Mouse (Mus musculus) thymus, adult 2 months (tissue): ENCODE measurements around the gene Pagr1b.

Experiments
- CTCF ChIP-seq: fragments of 200-500 bp; IDR thresholded peaks from 2 replicates; pipeline ENCODE4 v1.5.1; 2012; ENCODE audit warnings: mild to moderate bottlenecking, control low read depth, low read length, moderate library complexity, borderline replicate concordance; ENCODE audit not compliant: control insufficient read depth, poor library complexity, insufficient read depth; ENCODE audit errors: extremely low read depth
- POLR2A ChIP-seq: fragments of 200-500 bp; IDR thresholded peaks from 2 replicates; pipeline ENCODE4 v1.6.1; 2012; ENCODE audit warnings: mild to moderate bottlenecking, low read length, control low read depth, moderate library complexity; ENCODE audit not compliant: control insufficient read depth, poor library complexity, insufficient read depth; ENCODE audit errors: extremely low read depth

GRCm38 (mm10) chr7:127022528-127023271 is 6.4 kb upstream of the Pagr1b start:
- TF ChIP-seq POLR2A (no peak), CTCF (no peak)
